Mouse (Mus musculus): Measurements from ENCODE around the gene Vps50.

DNA sequence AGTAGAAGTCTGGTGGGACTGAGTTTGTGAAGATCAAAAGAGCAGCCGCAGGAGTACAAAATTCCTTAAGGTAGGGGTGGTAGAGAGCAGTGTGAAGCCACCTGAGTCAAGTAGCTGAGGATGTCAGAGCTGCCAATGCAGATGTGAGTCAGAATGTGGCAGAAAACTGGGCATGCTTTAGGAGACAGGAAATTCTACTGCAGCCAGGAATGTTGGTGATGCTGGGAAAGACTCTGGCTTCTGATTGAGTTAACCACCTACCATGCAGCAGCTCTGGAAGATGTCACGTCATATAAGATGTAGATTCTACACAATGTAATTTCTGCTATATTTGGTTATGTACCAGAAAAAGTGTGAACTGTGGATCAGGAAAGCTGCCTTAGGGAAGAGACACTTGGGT lies 114.6 kb downstream of the Vps50 start:
- no peak for TF ChIP-seq ZMIZ1 (IDR thresholded peaks at IDR 0.05; ENCODE audit: low read depth, low read length)
- no peak for TF ChIP-seq EP300 (IDR thresholded peaks at IDR 0.05; ENCODE audit: low read length)
- no peak for TF ChIP-seq POLR2A (IDR thresholded peaks at IDR 0.05; ENCODE audit: low read depth, low read length)
- no peak for TF ChIP-seq USF1 (IDR thresholded peaks at IDR 0.05; ENCODE audit: low read depth, low read length)
- no peak for TF ChIP-seq CTCF (conservative IDR thresholded peaks at IDR 0.05 in 1 of 2, IDR thresholded peaks at IDR 0.05 in 1 of 2; ENCODE audit: low read depth in 2 of 2, low read length in 2 of 2)
- TF ChIP-seq BHLHE40 (IDR thresholded peaks at IDR 0.05; ENCODE audit: low read depth, low read length), result no peak
- TF ChIP-seq E2F4 (IDR thresholded peaks at IDR 0.05; ENCODE audit: insufficient replicate concordance, low read depth, low read length), result no peak
- TF ChIP-seq CHD1 (IDR thresholded peaks at IDR 0.05; ENCODE audit: low read depth, low read length), result no peak
- no peak for TF ChIP-seq UBTF (IDR thresholded peaks at IDR 0.05; ENCODE audit: low read depth, low read length)
- no peak for TF ChIP-seq MYC (IDR thresholded peaks at IDR 0.05; ENCODE audit: low read depth, low read length)
- TF ChIP-seq ZNF384 (IDR thresholded peaks at IDR 0.05; ENCODE audit: low read depth, low read length), result no peak
- TF ChIP-seq KAT2A (IDR thresholded peaks at IDR 0.05; ENCODE audit: insufficient replicate concordance, low read length), result no peak

Data from CH12.LX (cell line).